Mouse (Mus musculus): ENCODE measurements around the gene Emp1. TPM values are rescaled to one million over a fixed set of nuclear protein-coding genes. Genes with fewer than 3 reads are reported as not detected.

Gene Emp1
- total RNA-seq (2014; fragmentation: Nextera tagmentation): 1.1 and 2.0 TPM in 2 replicates
- total RNA-seq (2017): 0.66 TPM in 1 of 2 replicates, not detected in the other

DNA sequence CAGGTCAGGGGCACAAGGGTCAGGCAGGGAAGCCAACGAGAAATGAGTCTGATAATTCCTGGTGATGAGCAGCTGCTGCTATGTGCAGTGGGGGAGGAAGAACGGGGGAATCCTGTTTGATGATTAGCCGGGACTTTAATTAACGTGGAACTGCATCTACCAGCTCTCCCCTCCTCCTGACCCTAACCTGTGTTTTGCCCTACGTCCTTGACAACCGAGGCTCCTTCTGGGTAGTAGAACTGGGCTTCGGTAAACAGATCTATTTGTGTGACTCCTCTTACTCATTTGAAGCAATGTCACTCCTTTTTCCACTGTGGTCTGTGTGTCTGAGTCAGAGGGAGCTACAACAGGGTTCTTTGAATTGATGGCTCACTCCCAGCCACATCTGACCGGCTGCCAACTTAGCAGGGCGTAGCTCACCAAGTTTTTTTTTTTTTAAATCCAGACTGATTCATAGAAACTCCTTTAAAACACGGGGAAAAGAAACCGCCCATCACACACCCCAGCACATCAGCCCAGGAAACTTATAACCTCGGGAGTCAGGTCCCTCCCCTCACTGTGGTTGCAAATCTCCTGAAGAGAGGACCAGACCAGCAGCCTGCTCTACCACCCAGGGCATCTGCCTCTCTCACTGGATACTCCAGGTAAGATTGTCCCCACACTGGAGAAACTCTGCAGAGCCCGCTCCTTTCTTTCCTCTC is at the start of gene Emp1:
TSS of gene Emp1 (plus strand) at position 87 of the 701 bp plus-strand sequence.
- ATAC-seq (replicated peaks; ENCODE audit: low FRiP score, low TSS enrichment, poor library complexity, severe bottlenecking): 0 out of 2 replicates have a peak, but pooled peaks have one; percentile 53

- ATAC-seq (replicated peaks; ENCODE audit: low FRiP score, low TSS enrichment, poor library complexity, severe bottlenecking): no peak
Observed at GRCm38 (mm10) chr6:135313981-135314380, 48.4 kb upstream of the Emp1 start.

DNA sequence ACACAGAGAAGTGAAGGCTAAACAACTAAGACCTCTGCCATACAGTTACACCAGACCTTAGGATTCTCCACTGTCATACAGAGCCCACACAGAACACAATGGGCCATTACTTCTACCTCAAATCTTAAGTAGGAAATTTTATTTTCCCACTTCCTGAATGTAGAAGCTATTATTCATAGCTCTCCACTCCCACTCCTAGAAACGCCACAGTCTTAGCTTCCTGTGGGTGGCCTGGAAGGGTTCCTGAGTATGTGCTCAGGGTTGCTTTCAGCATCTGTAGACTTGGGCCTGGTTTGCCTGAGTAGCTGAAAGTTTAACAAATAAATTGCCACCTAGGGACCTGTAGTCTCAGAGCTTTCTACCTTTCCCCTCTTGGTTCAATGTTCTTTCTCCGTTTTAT is 46.2 kb upstream of the Emp1 start:
- no peak for ATAC-seq (replicated peaks; ENCODE audit: low FRiP score, low TSS enrichment, poor library complexity, severe bottlenecking)

DNA sequence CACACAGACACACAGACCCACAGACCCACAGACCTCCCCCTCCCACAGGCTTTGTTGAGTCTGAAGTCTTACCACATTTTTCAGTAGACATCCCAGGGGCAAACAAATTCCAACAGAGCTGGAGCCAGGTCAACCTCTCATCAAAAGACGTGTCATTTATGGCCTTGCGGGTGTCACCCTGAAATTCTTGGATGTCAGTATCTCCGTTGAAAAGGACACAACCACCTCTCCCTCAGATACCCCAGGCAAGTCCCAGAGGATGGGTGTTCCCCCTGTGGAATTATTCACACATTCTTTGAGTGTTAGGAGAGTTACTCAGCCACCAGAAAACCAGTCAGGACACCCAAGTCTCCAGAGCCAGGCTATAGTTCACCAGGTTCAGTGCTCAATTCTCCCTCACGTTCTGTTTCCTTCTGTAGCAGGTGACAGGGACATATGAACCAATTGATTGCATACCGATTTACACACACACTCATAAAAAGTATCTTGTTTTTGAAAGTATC is 42.9 kb upstream of the Emp1 start:
- ATAC-seq (replicated peaks; ENCODE audit: low FRiP score, low TSS enrichment, poor library complexity, severe bottlenecking): no peak

DNA sequence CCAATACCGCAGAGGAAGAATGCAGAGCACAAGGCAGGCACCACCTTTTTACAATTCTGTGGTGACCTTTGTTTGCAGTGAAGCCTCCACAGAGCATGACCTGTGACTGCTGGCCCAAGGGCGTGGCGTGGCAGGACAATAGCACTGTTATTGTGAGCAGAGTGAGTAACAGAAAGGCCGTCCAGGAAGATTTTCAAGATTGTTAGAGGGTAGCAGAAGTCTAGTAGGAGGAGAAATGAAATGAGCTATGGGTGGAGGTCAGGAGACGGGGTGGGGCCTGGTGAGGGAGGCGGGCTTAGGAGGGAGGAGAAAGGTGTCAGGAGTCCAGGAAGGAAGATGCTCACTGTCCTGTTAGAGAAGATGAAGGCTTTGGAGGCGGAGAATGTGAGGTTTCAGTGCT is 39.6 kb upstream of the Emp1 start:
- ATAC-seq (replicated peaks; ENCODE audit: low FRiP score, low TSS enrichment, poor library complexity, severe bottlenecking): no peak

DNA sequence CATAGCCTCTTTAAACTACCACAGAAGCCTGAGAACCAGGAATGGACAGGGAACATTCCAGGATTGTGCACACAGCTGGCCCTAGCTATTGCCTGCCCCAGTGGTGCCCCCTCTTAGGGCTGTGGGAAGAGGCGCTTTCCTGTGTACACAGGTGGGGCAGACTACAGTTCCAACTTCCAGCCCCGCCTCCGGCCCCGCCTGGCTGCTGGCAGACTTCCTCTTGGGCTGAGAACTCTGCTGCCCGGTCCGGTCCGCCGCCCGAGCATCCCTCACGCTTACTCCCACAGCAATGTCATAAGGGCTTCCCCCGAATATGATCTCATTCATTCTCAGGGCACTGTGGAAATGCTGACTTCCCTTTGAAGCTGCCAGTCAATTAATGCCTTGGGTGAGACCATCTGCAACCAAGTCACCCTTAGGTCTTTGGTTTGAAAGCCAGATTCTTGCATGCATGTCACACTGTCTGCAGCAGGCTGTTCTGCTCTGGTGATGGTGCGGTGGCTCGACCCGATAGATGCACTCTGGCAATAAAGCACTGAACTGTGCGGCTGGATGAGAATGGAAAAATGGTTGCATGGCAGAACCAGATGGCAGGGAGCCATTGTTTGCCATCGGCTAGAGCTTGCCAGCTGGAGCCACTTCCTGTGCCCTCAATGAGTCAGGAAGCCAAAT is 38.9 kb upstream of the Emp1 start:
- ATAC-seq (replicated peaks; ENCODE audit: low FRiP score, low TSS enrichment, poor library complexity, severe bottlenecking): peak; percentile 38; the same call in 1 of the 2 replicates

DNA sequence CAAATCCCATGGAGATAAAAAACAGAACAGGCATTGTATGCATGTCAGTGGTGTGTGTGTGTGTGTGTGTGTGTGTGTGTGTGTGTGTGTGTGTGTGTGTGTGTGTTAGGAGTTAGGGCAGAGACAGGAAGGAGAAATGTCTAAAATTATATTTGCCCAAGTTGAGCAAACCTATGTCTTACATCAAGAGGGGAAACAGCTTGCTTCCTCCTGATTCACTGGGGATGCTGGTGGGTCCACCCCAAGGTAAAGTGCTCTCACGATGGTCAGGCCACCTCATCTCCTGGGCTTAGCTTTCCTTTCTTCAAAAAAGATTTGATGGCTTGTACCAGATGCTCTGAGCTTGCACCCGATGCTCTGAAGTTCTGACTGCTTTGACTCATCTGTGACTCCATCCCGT is 38.2 kb upstream of the Emp1 start:
- no peak for ATAC-seq (replicated peaks; ENCODE audit: low FRiP score, low TSS enrichment, poor library complexity, severe bottlenecking)

DNA sequence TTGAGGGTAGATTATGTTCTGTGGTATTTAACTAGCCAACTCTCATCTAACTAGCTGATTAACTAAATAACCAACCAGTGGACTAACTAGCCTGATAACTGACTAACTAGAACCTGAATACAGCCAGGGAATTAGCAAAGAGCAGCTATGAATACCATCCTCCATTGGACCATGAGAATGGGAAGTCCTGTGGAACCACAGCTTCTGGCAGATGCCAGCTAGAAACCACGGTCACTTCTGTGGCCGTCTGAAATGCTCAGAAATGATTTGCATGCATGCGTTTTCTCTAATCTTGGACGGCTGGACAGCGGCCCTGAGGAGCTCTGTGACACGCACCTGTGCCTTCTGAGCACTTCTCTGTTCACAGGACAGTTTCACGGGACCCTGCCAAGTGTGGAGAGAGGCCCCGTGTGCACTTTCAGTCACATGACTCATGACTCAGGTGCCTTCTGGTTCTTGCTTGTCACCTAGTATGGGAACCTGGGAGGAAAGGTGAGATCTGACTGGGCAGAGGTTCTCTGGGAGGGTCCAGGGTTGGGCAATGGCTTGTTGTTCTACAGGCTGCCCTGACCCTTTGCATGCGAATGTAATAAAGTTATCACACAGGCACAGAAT is 37.6 kb upstream of the Emp1 start:
- ATAC-seq (replicated peaks; ENCODE audit: low FRiP score, low TSS enrichment, poor library complexity, severe bottlenecking): no peak

GRCm38 (mm10) chr6:135326847-135327246 is 35.5 kb upstream of the Emp1 start:
- no peak for ATAC-seq (replicated peaks; ENCODE audit: low FRiP score, low TSS enrichment, poor library complexity, severe bottlenecking)

DNA sequence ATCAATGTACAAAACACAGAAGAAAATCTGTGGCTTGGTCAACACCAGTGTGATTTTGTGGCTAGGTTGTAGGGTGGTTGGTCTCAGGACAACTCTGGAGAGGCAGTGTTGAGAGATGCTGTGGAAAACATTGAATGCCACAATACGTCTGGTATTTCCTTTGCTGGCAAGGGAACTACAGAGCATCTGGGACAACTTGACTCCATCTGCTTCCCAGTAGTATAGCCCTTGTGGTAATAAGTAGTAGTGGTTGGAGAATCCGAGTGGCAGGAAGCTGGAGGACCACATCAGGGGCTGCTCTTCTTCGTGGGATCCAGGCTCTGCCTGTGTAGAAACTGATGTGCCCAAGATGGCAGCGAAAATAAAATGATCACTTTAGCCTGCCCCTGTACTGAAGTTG is 30.4 kb upstream of the Emp1 start:
- ATAC-seq (replicated peaks; ENCODE audit: low FRiP score, low TSS enrichment, poor library complexity, severe bottlenecking): no peak

GRCm38 (mm10) chr6:135332737-135333281 is 29.5 kb upstream of the Emp1 start:
- ATAC-seq (replicated peaks; ENCODE audit: low FRiP score, low TSS enrichment, poor library complexity, severe bottlenecking): no peak

DNA sequence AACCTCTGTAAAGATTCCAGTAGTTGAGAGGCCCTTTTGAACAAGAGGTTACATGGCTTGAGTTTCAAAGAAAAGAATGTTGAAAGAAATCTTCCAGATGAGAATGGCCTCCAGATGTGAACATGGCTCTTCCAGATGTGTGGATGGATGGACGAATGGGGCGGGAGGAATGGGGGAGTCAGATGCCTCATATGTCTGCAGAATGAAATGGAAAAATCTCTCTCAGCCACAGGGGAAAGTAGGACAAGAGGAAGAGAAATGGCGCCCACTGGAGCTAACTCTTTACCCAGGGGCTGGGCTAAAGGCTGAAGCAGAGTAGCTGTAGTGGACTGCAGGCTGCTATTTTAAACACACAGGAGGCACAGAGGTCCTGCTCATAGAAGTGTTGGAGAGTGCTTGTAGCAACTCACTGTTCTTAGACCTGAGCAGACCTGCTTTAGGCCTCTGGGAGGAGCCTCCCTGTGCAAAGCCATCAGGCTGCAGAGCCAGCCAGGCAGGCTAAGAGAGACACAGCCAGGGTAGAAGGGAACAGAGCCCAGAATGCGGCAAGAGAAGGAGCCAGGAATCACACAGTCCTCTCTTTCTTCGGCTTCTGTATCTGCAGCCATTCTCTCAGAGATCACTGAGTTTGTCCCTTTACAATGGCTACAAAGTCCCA is 28.2 kb upstream of the Emp1 start:
- no peak for ATAC-seq (replicated peaks; ENCODE audit: low FRiP score, low TSS enrichment, poor library complexity, severe bottlenecking)

- ATAC-seq (replicated peaks; ENCODE audit: low FRiP score, low TSS enrichment, poor library complexity, severe bottlenecking): no peak
Observed at GRCm38 (mm10) chr6:135336376-135336775, 26.0 kb upstream of the Emp1 start.

- no peak for ATAC-seq (replicated peaks; ENCODE audit: low FRiP score, low TSS enrichment, poor library complexity, severe bottlenecking)
Observed at GRCm38 (mm10) chr6:135340355-135341075, 21.8 kb upstream of the Emp1 start.

GRCm38 (mm10) chr6:135341076-135341378 is 21.3 kb upstream of the Emp1 start:
- no peak for ATAC-seq (replicated peaks; ENCODE audit: low FRiP score, low TSS enrichment, poor library complexity, severe bottlenecking)

- no peak for ATAC-seq (replicated peaks; ENCODE audit: low FRiP score, low TSS enrichment, poor library complexity, severe bottlenecking)
Observed at GRCm38 (mm10) chr6:135351638-135352302, 10.6 kb upstream of the Emp1 start.

DNA sequence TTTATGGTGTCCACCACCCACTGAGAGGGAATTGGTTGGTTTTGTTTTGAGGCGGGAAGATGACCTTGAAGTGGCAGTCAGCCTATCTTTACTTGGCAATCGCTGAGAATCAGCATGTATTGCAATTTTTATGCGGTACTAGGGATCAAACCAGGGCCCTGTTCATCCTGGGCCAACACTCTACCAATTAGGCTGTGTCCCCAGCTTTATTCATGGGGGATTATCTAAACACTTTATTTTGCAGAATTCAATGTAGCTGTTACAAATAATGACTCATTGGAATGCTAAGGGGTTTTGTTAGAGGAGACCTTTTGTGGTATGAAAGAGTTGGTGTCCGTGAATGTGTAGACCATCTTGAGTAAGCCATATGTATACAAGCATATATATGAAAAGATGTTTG is 9.8 kb upstream of the Emp1 start:
- ATAC-seq (replicated peaks; ENCODE audit: low FRiP score, low TSS enrichment, poor library complexity, severe bottlenecking): no peak

DNA sequence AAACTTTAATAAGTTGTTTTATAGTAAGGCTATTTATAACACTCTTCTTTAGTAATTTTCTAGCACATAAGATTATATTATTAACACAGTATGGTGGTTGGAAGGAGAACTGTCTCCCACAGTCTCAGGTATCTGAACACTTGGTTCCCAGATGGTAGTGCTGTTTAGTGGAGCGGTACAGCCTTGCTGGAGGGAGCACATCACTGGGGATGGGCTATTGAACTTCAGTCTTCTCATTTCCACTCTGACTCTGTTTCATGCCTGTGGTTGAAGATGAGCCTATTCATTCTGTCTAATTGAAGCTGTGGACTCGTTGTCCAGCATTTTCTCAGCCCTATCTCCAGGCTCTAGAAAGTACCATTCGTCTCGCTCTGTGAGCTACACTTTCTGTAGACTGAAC is 7.4 kb upstream of the Emp1 start:
- ATAC-seq (replicated peaks; ENCODE audit: low FRiP score, low TSS enrichment, poor library complexity, severe bottlenecking): no peak

DNA sequence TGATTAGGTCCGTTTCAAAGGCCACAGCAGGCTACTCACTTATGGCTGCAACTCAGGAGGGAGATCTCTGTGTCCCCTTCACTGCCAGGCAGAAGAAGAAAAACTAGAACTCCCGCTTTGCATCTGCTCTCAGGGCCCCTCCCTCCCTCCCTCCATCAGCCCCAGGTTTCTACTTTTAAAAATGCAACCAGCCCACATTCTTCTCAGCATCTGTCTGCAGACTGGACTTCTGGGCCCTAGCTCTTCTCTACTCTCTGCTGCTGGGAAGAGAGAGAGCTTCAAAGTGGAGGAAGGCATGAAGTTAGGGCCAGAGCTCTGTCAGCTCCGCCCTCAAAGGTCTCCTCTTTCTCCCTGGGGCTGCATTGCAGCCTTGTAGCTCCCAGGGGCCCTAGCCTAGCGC is 2.0 kb upstream of the Emp1 start:
- no peak for ATAC-seq (replicated peaks; ENCODE audit: low FRiP score, low TSS enrichment, poor library complexity, severe bottlenecking)

Data from megakaryocyte-erythroid progenitor cell, adult 5-6 weeks (primary cell).